Mouse (Mus musculus) liver, embryonic 15.5 days (tissue): Measurements from ENCODE around the gene Nudt5. TPM values are rescaled to one million over a fixed set of nuclear protein-coding genes. Genes with fewer than 3 reads are reported as not detected.

Experiments
- ATAC-seq: fragments of 200-750 bp; cut with Nextera tagmentation; 2 replicates; pipeline ENCODE4 v1.8.0; 2017; ENCODE audit warnings: moderate number of reproducible peaks, mild to moderate bottlenecking, moderate library complexity; ENCODE audit not compliant: insufficient read depth
- H3K27ac ChIP-seq: fragments of 300-500 bp; sonication (generic); replicated peaks from 2 replicates; pipeline ENCODE4 v1.5.1; 2015; ENCODE audit warnings: mild to moderate bottlenecking, inconsistent platforms
- H3K27me3 ChIP-seq: fragments of 300-500 bp; sonication (generic); 2 replicates; pipeline ENCODE4 v1.6.1; 2015; ENCODE audit warnings: mild to moderate bottlenecking, inconsistent platforms
- H3K36me3 ChIP-seq: fragments of 300-500 bp; sonication (generic); replicated peaks from 2 replicates; pipeline ENCODE4 v1.6.1; 2015; ENCODE audit warnings: moderate library complexity, mild to moderate bottlenecking, inconsistent platforms
- H3K4me1 ChIP-seq: fragments of 300-500 bp; sonication (generic); replicated peaks from 2 replicates; pipeline ENCODE4 v1.6.1; 2015; ENCODE audit warnings: inconsistent platforms
- H3K4me2 ChIP-seq: fragments of 300-500 bp; sonication (generic); 2 replicates; pipeline ENCODE4 v1.6.1; 2015; ENCODE audit warnings: moderate library complexity, mild to moderate bottlenecking, inconsistent platforms
- H3K4me3 ChIP-seq: fragments of 300-500 bp; sonication (generic); replicated peaks from 2 replicates; pipeline ENCODE4 v1.5.1; 2015; ENCODE audit warnings: mild to moderate bottlenecking, inconsistent platforms
- H3K9ac ChIP-seq: fragments of 300-500 bp; sonication (generic); 2 replicates; pipeline ENCODE4 v1.6.1; 2015; ENCODE audit warnings: moderate library complexity, mild to moderate bottlenecking, inconsistent platforms
- H3K9me3 ChIP-seq: fragments of 300-500 bp; sonication (generic); replicated peaks from 2 replicates; pipeline ENCODE4 v1.6.1; 2016; ENCODE audit warnings: inconsistent platforms
- WGBS: fragments of 180-500 bp; shearing (Covaris S2); methylation state at CpG from one replicate; pipeline ENCODE4 v1.1.7; 2015; ENCODE audit warnings: mixed read lengths; ENCODE audit not compliant: insufficient replicate concordance; 5-methylcytosine and 5-hydroxymethylcytosine counted together
- polyA plus RNA-seq: library from polyadenylated mRNA; unstranded; fragments of >200 nt; fragmentation: Nextera tagmentation; extraction: Ambion mirVana; gene quantifications from 2 replicates; pipeline ENCODE4 v1.2.1, GENCODE M21; 2015

The Nudt5 gene
- polyA plus RNA-seq, 1 experiment from 2014 or later: 47.0 TPM

DNA sequence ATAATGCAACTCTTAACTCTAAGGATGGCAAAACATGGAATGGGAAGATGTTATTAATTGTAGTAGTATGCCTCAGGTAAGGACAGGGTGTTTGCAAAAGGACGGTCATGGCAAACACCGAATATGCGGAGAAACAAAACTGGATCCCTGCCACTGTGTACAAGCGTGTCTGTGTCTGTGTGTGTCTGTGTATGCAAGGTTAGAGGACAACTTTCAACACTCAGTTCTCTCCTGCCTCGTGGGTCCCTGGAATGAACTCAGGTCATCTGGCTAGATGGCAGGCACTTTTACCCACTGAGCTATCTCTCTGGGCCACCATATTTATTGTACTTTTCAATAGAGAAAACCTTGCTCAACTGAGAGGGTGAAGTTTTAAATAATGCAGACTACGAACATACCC, 22.4 kb upstream of the Nudt5 start:
- peaks cover 17% of the 10 kb centered on the region for H3K4me1 ChIP-seq
- no peak overlapping the region for H3K4me2 ChIP-seq
- 78% methylated on average over 6 of the region's 6 CpGs for WGBS
- H3K27me3 ChIP-seq: no peaks in the 10 kb centered on the region
- H3K9ac ChIP-seq: no peak overlapping the region
- no peak overlapping the region for H3K27ac ChIP-seq
- no peak for ATAC-seq
- no peak overlapping the region for H3K4me3 ChIP-seq
- H3K36me3 ChIP-seq: peaks cover 65% of the 10 kb centered on the region
- H3K9me3 ChIP-seq: no peaks in the 10 kb centered on the region

DNA sequence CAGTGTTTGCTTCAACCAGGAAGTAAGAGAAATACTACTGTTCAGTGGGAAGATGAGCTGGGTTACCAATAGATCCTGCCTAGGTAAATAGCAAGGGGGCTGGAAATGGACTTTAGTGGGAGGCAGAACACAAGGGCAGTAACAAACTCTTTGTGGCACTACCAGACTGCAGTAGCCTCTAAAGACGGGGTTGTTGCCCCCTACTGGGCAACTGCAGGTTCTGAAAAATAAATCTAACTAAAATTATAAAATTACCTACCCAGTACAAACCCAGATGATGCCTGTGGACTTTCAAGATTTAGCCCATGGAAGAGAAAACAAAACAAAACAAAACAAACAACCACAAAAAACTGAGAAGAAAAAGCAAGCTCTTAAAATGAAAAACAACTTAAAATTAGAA, 20.6 kb upstream of the Nudt5 start:
- Histone ChIP-seq H3K4me3 (no peak overlapping the region), H3K36me3 (peaks cover 56% of the 10 kb centered on the region), H3K9ac (no peak overlapping the region), H3K4me1 (peaks cover 17% of the 10 kb centered on the region), H3K4me2 (no peak overlapping the region), H3K27ac (peak overlapping the region; percentile 55), H3K27me3 (no peaks in the 10 kb centered on the region), H3K9me3 (no peaks in the 10 kb centered on the region)
- no peak for ATAC-seq
- 24% methylated on average over 1 of the region's 1 CpGs for WGBS

DNA sequence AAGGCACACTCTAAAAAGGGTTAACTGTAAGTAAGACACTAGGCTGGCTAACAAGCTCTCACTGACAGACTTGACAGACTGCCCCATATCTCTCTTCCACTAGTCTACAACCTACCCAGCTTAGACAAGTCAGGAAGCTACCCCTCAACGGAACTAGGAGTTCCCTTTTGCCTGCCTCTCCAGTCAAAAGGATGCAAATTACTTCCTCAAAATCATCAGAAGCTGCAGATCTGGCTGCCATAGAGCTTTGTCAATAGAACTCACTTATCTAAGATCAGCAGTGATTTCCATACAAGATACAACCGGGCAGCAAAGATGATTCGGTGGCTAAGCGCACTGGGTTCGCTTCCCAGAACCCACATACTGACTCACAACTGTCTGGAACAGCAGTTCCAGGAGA, 20.1 kb upstream of the Nudt5 start:
- peaks cover 17% of the 10 kb centered on the region for H3K4me1 ChIP-seq
- H3K4me3 ChIP-seq: no peak overlapping the region
- no peak overlapping the region for H3K4me2 ChIP-seq
- H3K36me3 ChIP-seq: peaks cover 54% of the 10 kb centered on the region
- H3K9ac ChIP-seq: no peak overlapping the region
- no peak for ATAC-seq
- H3K9me3 ChIP-seq: no peaks in the 10 kb centered on the region
- H3K27me3 ChIP-seq: no peaks in the 10 kb centered on the region
- WGBS: 32% methylated on average over 5 of the region's 5 CpGs
- H3K27ac ChIP-seq: peak overlapping the region; percentile 55

DNA sequence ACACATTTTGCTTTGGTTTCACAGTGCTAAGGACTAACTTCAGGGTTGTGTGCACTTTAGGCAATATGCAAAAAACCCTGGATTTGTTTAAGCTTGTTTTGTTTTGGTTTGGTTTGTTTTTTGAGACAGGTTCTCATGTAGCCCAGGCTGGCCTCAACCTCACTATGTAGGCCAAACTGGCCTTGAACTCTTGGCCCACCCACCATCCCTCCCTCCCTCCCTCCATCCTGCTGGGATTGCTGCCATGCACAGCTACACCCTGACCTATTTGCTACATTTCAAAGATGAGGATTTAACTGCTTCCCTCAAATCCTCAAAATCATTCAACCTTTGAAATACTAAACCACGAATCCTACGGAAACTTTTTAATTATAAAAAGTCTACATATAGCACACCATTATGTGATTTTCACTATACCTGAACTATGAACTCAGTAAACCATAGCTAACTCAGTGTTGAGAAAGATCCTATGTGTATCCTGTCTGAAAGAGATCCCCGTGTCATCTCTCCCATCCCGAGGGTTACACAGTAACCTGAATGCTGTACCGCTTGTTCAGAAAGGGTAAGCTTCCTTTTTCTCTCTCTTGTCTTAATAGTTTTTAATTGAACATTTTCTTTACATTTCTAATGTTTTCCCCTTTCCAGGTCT, 19.4 kb upstream of the Nudt5 start:
- peak; percentile 63; the same call in 1 of the 2 replicates for ATAC-seq
- Histone ChIP-seq H3K4me1 (peaks cover 17% of the 10 kb centered on the region), H3K9ac (no peak overlapping the region), H3K27me3 (no peaks in the 10 kb centered on the region), H3K4me2 (no peak overlapping the region), H3K27ac (peak overlapping the region; percentile 62), H3K9me3 (no peaks in the 10 kb centered on the region), H3K36me3 (peaks cover 52% of the 10 kb centered on the region), H3K4me3 (no peak overlapping the region)
- 82% methylated on average over 5 of the region's 5 CpGs for WGBS

DNA sequence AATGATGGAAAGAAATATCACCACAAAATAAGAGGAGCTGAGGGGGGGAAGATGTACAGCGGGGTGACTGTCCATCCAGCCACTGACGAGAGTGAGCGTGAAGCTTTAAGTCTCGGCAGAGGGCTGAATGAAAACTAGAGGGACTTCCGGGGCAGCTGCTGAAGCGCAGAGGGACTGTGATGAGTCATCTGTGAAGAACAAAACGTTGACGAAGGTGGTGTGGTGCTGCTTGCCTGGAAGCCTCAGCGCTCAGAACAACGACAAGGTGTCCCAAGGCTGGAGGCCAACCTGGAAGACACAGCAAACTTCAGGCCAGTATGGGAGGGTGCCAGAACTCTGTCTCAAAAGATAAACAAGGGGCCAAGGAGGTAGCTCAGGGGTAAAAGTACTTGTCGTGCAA, 4.0 kb upstream of the Nudt5 start:
- H3K27ac ChIP-seq: no peak overlapping the region
- H3K9ac ChIP-seq: no peak overlapping the region
- H3K27me3 ChIP-seq: no peaks in the 10 kb centered on the region
- WGBS: 88% methylated on average over 11 of the region's 11 CpGs
- H3K4me3 ChIP-seq: no peak overlapping the region
- peaks cover 59% of the 10 kb centered on the region for H3K36me3 ChIP-seq
- H3K4me2 ChIP-seq: no peak overlapping the region
- H3K9me3 ChIP-seq: no peaks in the 10 kb centered on the region
- H3K4me1 ChIP-seq: peaks cover 8% of the 10 kb centered on the region
- ATAC-seq: no peak

DNA sequence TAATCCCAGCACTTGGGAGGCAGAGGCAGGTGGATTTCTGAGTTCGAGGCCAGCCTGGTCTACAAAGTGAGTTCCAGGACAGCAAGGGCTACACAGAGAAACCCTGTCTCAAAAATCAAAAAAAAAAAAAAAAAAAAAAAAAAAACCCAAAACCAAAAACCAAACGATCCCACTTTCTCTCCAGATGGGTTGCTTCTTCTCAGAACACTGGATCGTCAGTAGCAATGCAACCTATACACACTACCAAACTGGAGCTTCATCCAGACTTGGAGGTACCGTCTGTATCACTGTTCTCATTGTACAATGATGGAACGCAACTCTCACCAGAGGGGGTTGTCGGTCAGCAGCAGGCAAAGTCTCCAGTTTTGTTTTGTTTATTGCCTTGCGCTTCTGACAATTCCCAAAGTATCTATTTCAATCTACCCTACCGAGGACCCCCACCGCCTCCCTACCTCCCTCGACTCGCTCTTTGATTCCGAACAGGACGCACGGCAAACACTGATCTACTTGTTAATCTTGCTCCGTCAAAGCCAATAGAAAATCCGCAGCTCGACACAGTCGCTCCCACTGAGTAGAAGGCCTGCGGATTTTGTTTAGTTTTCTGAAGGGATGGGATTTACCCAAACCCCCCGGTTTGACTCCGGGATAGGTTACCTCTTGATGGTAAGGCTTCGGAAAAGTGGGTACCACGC, 492 bp upstream of the Nudt5 start:
- Histone ChIP-seq H3K4me2 (peak overlapping the region; percentile 73), H3K27ac (peak overlapping the region; percentile 84), H3K27me3 (no peaks in the 10 kb centered on the region), H3K9ac (peak overlapping the region; percentile 76), H3K9me3 (no peaks in the 10 kb centered on the region), H3K4me1 (peaks cover 27% of the 10 kb centered on the region), H3K4me3 (peak overlapping the region; percentile 77), H3K36me3 (peaks cover 37% of the 10 kb centered on the region)
- 2% methylated on average over 23 of the region's 23 CpGs for WGBS
- peak; percentile 58 for ATAC-seq

DNA sequence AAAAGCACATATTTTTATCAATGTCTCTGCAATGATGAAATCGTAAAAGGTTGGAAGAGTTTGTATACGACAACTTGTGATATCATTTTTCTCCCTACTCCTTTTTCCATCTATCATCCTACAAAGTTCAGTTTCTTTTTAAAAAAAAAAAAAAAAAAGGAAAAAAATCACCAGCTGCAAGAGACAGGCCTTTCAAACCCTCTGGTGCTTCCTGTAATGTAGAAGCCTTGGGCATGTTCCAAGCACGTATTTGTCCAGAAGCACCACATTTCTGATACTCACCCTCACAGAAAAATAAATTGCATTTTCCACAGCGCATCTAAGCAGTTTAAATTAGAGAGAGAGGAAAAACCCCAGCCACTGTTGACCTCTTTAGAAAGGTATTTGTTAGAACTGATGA, 1.0 kb downstream of the Nudt5 start:
- Histone ChIP-seq H3K4me2 (peak overlapping the region; percentile 73), H3K36me3 (peaks cover 25% of the 10 kb centered on the region), H3K4me3 (peak overlapping the region; percentile 77), H3K9me3 (no peaks in the 10 kb centered on the region), H3K9ac (peak overlapping the region; percentile 76), H3K27ac (no peak overlapping the region; the same call in 1 of the 2 replicates), H3K4me1 (peaks cover 32% of the 10 kb centered on the region), H3K27me3 (no peaks in the 10 kb centered on the region)
- WGBS: 21% methylated on average over 4 of the region's 4 CpGs
- no peak for ATAC-seq

DNA sequence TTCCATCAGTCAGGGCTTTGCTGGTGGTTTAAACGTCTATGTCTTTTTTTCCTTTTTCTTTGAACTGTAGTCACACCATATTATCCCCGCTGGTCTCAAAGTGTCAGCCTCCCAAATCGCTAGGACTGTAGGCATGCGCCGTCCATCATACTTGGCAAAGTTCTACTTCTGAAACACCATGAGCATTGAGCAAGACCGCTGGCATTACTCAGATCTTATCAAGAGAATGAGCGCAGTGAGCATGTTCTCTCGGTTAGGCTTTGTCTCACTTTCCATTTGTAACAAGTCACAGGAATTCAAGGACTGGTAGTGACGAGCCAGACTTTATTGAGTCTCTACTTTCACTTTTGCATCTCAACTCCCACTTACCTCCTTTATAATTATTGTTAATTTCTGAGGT, 6.3 kb downstream of the Nudt5 start:
- Histone ChIP-seq H3K36me3 (peaks cover 24% of the 10 kb centered on the region), H3K9me3 (no peaks in the 10 kb centered on the region), H3K4me2 (no peak overlapping the region), H3K27me3 (no peaks in the 10 kb centered on the region), H3K4me1 (peaks cover 25% of the 10 kb centered on the region), H3K4me3 (no peak overlapping the region), H3K9ac (no peak overlapping the region), H3K27ac (no peak overlapping the region)
- ATAC-seq: no peak
- WGBS: 73% methylated on average over 9 of the region's 9 CpGs

DNA sequence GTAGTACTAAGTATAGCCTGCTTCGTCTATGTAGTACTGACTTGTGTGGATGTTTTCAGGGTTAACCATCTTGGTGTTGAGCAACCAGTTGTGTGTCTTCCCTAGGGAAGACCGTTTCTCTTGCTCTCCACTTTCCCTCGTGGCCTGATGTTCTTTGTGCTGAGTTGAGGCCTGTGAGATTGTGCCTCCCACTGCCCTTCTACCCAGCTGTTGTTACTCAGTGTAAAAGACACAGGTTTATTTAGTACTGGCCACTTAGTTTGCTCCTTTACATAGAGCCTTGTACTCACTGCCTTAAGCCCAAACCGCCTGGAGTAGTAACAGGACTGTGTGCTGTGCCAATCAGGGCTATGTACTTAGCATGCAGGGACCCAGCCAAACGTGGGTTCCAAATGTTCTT, 7.0 kb downstream of the Nudt5 start:
- 67% methylated on average over 5 of the region's 5 CpGs for WGBS
- H3K9me3 ChIP-seq: no peaks in the 10 kb centered on the region
- no peak overlapping the region for H3K9ac ChIP-seq
- H3K4me2 ChIP-seq: no peak overlapping the region
- no peak for ATAC-seq
- H3K4me3 ChIP-seq: no peak overlapping the region
- no peaks in the 10 kb centered on the region for H3K27me3 ChIP-seq
- H3K4me1 ChIP-seq: peaks cover 17% of the 10 kb centered on the region
- no peak overlapping the region for H3K27ac ChIP-seq
- peaks cover 28% of the 10 kb centered on the region for H3K36me3 ChIP-seq

DNA sequence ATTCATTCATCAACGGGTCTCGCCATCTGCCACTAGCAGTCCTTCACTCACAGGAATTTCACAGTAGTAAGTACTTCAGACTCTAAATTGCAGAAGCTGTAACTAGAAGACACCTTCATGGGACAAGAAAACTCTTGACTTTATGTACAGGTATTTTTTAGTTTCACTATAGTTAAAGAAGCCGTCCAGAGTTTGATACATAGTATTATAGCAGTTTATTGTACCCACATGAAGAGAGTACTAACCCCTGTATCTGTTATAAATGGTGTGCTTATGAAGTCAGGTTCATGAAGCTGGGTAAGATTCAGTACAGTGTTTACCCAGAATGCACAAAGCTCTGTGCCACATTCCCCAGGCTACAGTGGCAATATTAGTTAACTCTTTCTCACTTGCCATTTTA, 18.0 kb downstream of the Nudt5 start, which contains the start of gene Gm13199:
TSS of gene Gm13199 (minus strand) at position 101 of the 400 bp plus-strand sequence.
- H3K4me3 ChIP-seq: no peak within 1 kb of the TSS
- H3K9me3 ChIP-seq: no peaks in the 10 kb centered on the region
- H3K27me3 ChIP-seq: no peaks in the 10 kb centered on the region
- no peak within 1 kb of the TSS for H3K4me2 ChIP-seq
- H3K27ac ChIP-seq: no peak within 1 kb of the TSS
- no peak for ATAC-seq
- 87% methylated on average over 3 of the region's 3 CpGs for WGBS
- H3K36me3 ChIP-seq: peaks cover 78% of the 10 kb centered on the region
- H3K9ac ChIP-seq: no peak within 1 kb of the TSS
- no peaks in the 10 kb centered on the region for H3K4me1 ChIP-seq

DNA sequence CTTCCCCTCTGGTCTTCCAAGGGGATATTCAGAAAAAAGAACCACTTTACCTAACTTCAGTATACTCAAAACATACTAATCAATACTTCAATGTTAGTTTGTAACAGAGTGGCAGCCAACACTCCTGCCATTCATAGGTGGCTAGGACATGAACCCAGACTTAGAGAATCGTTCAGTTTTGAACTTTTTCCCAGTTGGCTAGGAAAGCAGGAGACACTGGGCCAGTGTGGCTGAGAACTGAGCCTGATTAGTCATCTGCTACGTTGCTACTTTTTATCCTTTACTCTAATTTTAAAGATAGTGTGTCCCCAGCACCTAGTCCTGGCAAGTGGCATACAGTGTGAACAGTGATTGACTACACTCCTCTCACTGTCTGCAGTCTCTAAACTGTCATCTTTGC, 22.9 kb downstream of the Nudt5 start:
- peaks cover 71% of the 10 kb centered on the region for H3K36me3 ChIP-seq
- no peak for ATAC-seq
- H3K27me3 ChIP-seq: no peaks in the 10 kb centered on the region
- H3K9ac ChIP-seq: no peak overlapping the region
- H3K4me3 ChIP-seq: no peak overlapping the region
- WGBS: 66% methylated on average over 2 of the region's 2 CpGs
- H3K4me1 ChIP-seq: no peaks in the 10 kb centered on the region
- no peak overlapping the region for H3K27ac ChIP-seq
- H3K9me3 ChIP-seq: no peaks in the 10 kb centered on the region
- no peak overlapping the region for H3K4me2 ChIP-seq
